8 mouse cellular contexts compared by ENCODE assay signal in genomic region chr17:29841781-29842690, GRCm38 (mm10).
DNase-seq lines count a peak whose midpoint lies in the region; ATAC-seq and TF ChIP-seq lines count a peak whose summit lies in the region.

No protein-coding gene starts in this region.

- H3K27ac ChIP-seq in left cerebral cortex, adult 2 months, result no peak overlapping the region
- H3K27ac ChIP-seq in forebrain, embryonic 10.5 days, result peak overlapping the region; percentile 68
- peak overlapping the region; percentile 64 for H3K27ac ChIP-seq in hindbrain, embryonic 10.5 days
- H3K27ac ChIP-seq in limb, embryonic 13.5 days, result no peak overlapping the region
- no peak overlapping the region; the same call in 1 of the 2 replicates for H3K27ac ChIP-seq in midbrain, embryonic 13.5 days
- no peak overlapping the region; the same call in 1 of the 2 replicates for H3K27ac ChIP-seq in stomach, embryonic 16.5 days (ENCODE audit: low read length)

- no peak for TF ChIP-seq CTCF in left cerebral cortex, adult 2 months (IDR thresholded peaks at IDR 0.05)

- peak overlapping the region; percentile 70 for H3K9ac ChIP-seq in limb, embryonic 13.5 days
- H3K9ac ChIP-seq in midbrain, embryonic 13.5 days (replicated peaks), result peak overlapping the region; percentile 56
- H3K9ac ChIP-seq in stomach, embryonic 16.5 days (ENCODE audit: low read length), result peak overlapping the region; percentile 65

- peak overlapping the region; percentile 32 for H3K4me3 ChIP-seq in left cerebral cortex, adult 2 months
- peak overlapping the region; percentile 64 for H3K4me3 ChIP-seq in forebrain, embryonic 10.5 days
- H3K4me3 ChIP-seq in hindbrain, embryonic 10.5 days, result peak overlapping the region; percentile 59
- H3K4me3 ChIP-seq in limb, embryonic 13.5 days, result peak overlapping the region; percentile 49
- peak overlapping the region; percentile 33 for H3K4me3 ChIP-seq in midbrain, embryonic 13.5 days (replicated peaks)
- peak overlapping the region; percentile 52 for H3K4me3 ChIP-seq in stomach, embryonic 16.5 days (replicated peaks; ENCODE audit: low read length)

- 5% methylated on average over 46 of the region's 46 CpGs for WGBS in forebrain, embryonic 10.5 days
- 5% methylated on average over 46 of the region's 46 CpGs for WGBS in hindbrain, embryonic 10.5 days
- 6% methylated on average over 44 of the region's 46 CpGs for whole genome bisulfite sequencing in limb, embryonic 13.5 days
- 6% methylated on average over 46 of the region's 46 CpGs for WGBS in midbrain, embryonic 13.5 days
- WGBS in stomach, embryonic 16.5 days, result 6% methylated on average over 46 of the region's 46 CpGs

- ATAC-seq in limb, embryonic 13.5 days (ENCODE audit: low FRiP score, low read depth), result peak; percentile 66
- ATAC-seq in midbrain, embryonic 13.5 days, result peak; percentile 48
- ATAC-seq in stomach, embryonic 16.5 days (ENCODE audit: insufficient read depth, low FRiP score), result peak; percentile 85

- H3K4me1 ChIP-seq in forebrain, embryonic 10.5 days, result peaks cover 58% of the 10 kb centered on the region
- H3K4me1 ChIP-seq in hindbrain, embryonic 10.5 days (replicated peaks), result peaks cover 45% of the 10 kb centered on the region
- peaks cover 32% of the 10 kb centered on the region for H3K4me1 ChIP-seq in limb, embryonic 13.5 days
- H3K4me1 ChIP-seq in midbrain, embryonic 13.5 days (replicated peaks), result peaks cover 40% of the 10 kb centered on the region
- peaks cover 8% of the 10 kb centered on the region; the same call in 1 of the 2 replicates for H3K4me1 ChIP-seq in stomach, embryonic 16.5 days (ENCODE audit: control insufficient read depth, insufficient read depth, low read length)

- intact Hi-C loops in left cerebral cortex, adult 2 months (cut with DNase I), result no loop called here
- intact Hi-C loops in left cerebral cortex, postnatal 14 days (cut with DNase I), result no loop called here

- H3K27me3 ChIP-seq in forebrain, embryonic 10.5 days (ENCODE audit: poor library complexity, severe bottlenecking), result peaks cover 55% of the 10 kb centered on the region
- peaks cover 34% of the 10 kb centered on the region for H3K27me3 ChIP-seq in hindbrain, embryonic 10.5 days (ENCODE audit: insufficient read depth, poor library complexity, severe bottlenecking)
- peaks cover 5% of the 10 kb centered on the region; the same call in 1 of the 2 replicates for H3K27me3 ChIP-seq in limb, embryonic 13.5 days
- no peaks in the 10 kb centered on the region for H3K27me3 ChIP-seq in midbrain, embryonic 13.5 days
- no peaks in the 10 kb centered on the region for H3K27me3 ChIP-seq in stomach, embryonic 16.5 days (ENCODE audit: control insufficient read depth, insufficient read depth, low read length)

- DNase-seq in left cerebral cortex, adult 2 months (ENCODE audit: extremely low spot score in 1 of 2, low spot score in 2 of 2), result no peak
- no peak for DNase-seq in left cerebral cortex, postnatal 14 days (ENCODE audit: low spot score in 2 of 2)
- DNase-seq in forebrain, embryonic 10.5 days (ENCODE audit: extremely low spot score, low spot score), result peak; percentile 61
- DNase-seq in hindbrain, embryonic 10.5 days (ENCODE audit: low spot score), result peak; percentile 57
- DNase-seq in layer of hippocampus, adult 11-12 months (ENCODE audit: low spot score), result no peak

- H3K9me3 ChIP-seq in forebrain, embryonic 10.5 days, result no peaks in the 10 kb centered on the region
- H3K9me3 ChIP-seq in hindbrain, embryonic 10.5 days, result no peaks in the 10 kb centered on the region
- H3K9me3 ChIP-seq in limb, embryonic 13.5 days, result no peaks in the 10 kb centered on the region
- H3K9me3 ChIP-seq in midbrain, embryonic 13.5 days, result no peaks in the 10 kb centered on the region
- H3K9me3 ChIP-seq in stomach, embryonic 16.5 days (replicated peaks; ENCODE audit: control insufficient read depth, low read length), result no peaks in the 10 kb centered on the region

- peak overlapping the region; percentile 89 for H3K4me2 ChIP-seq in limb, embryonic 13.5 days (replicated peaks)
- H3K4me2 ChIP-seq in midbrain, embryonic 13.5 days (replicated peaks), result peak overlapping the region; percentile 61
- peak overlapping the region; percentile 70 for H3K4me2 ChIP-seq in stomach, embryonic 16.5 days (ENCODE audit: low read depth, low read length)

- H3K36me3 ChIP-seq in forebrain, embryonic 10.5 days (replicated peaks), result peaks cover 7% of the 10 kb centered on the region
- no peaks in the 10 kb centered on the region; the same call in 1 of the 2 replicates for H3K36me3 ChIP-seq in hindbrain, embryonic 10.5 days
- H3K36me3 ChIP-seq in limb, embryonic 13.5 days, result no peaks in the 10 kb centered on the region; the same call in 1 of the 2 replicates
- peaks cover 16% of the 10 kb centered on the region for H3K36me3 ChIP-seq in midbrain, embryonic 13.5 days
- H3K36me3 ChIP-seq in stomach, embryonic 16.5 days (ENCODE audit: control insufficient read depth, insufficient read depth, low read length), result no peaks in the 10 kb centered on the region

Comparison
In these comparisons a context has a peak if more than half of its experiments do, and no peak if none do; other contexts are left out.
1. DNase-seq: peak in forebrain, embryonic 10.5 days (single experiment) and hindbrain, embryonic 10.5 days (single experiment); none in left cerebral cortex, adult 2 months (0 of 2), left cerebral cortex, postnatal 14 days (0 of 2) and layer of hippocampus, adult 11-12 months (single experiment).
2. H3K27ac ChIP-seq: peak in forebrain, embryonic 10.5 days (single experiment) and hindbrain, embryonic 10.5 days (single experiment); none in left cerebral cortex, adult 2 months (single experiment), limb, embryonic 13.5 days (single experiment), midbrain, embryonic 13.5 days (single experiment) and stomach, embryonic 16.5 days (single experiment).
3. Peak in every context shown above with its lines, with median percentiles within 50 percentile points of each other: H3K4me3 ChIP-seq, ATAC-seq, H3K4me2 ChIP-seq and H3K9ac ChIP-seq.